Mouse (Mus musculus) layer of hippocampus, adult 8-10 months (tissue): ENCODE results near the gene Tbk1. TPM values are rescaled to one million over a fixed set of nuclear protein-coding genes. Genes with fewer than 3 reads are reported as not detected.

ENCODE experiments used
- DNase-seq, 2 experiments: peaks; one replicate each; pipeline ENCODE4 v3.0.0; 2022; ENCODE audit warnings: low spot score in 2 of 2
- total RNA-seq, 4 experiments: library from RNA; stranded (reverse); gene quantifications; 2 replicates each; pipeline ENCODE4 v1.2.4; 2022

Tbk1 gene
- total RNA-seq, 4 experiments from 2014 or later = 51.3 to 64.1 (median 54.2) TPM

- DNase-seq = no peak
These were observed 43.0 kb downstream of the Tbk1 start for GRCm38 (mm10) chr10:121543577-121543976.

- no peak for DNase-seq
These were observed 44.4 kb downstream of the Tbk1 start for GRCm38 (mm10) chr10:121542156-121542555.

- DNase-seq = no peak
These were observed 51.6 kb downstream of the Tbk1 start for GRCm38 (mm10) chr10:121534995-121535394.

- DNase-seq = peak in 1 of 2 experiments; percentile 63
These were observed 53.3 kb downstream of the Tbk1 start for GRCm38 (mm10) chr10:121533137-121533872.

DNA sequence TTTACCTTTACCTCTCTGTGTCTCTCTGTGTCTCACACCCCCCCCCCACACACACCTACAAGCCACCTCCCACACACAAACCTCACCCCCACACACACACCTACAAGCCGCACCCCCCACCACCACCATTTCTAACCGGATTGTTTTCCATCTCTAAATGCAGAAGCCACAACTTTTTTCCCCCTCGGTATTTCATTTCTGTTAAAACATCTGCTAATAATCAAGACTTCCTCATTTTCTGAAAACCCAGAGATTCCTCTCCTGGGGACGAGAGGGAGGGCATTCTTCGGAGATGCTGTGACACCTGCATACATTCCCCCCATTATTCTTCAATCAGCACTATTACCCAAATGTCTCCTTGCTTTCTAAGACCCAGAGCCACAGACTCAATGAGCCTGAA lies 55.0 kb downstream of the Tbk1 start:
- DNase-seq = no peak

DNA sequence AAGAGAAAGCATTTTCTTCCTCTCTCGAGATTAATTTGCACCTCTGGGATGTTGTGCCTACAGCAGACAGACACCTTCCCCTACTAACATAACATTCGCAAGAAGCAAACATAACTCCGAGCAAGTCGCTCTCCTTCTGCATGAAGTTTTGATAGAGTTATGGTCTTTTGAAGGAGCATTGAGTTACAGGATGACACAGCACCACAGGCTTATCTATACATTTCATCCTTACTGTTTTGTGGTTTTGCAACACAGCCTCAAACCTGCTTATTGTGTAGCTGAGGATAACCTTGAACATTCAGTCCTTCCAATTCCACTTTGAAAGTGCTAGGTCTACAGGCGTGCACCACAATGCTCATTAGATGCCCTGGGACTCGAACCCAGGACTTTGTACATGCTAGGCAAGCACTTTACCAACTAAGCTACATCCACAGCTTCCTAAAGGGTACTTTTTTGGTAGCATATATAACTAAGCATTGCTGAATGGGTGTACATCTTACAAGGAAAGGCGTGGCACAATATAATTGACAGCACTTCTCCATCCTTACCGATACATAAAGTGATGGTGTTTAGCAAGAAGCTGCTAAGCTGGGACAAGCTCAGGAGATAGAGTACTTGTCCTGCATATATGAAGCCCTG lies 56.1 kb downstream of the Tbk1 start:
- no peak for DNase-seq

GRCm38 (mm10) chr10:121529261-121529660 lies 57.3 kb downstream of the Tbk1 start:
- no peak for DNase-seq

DNA sequence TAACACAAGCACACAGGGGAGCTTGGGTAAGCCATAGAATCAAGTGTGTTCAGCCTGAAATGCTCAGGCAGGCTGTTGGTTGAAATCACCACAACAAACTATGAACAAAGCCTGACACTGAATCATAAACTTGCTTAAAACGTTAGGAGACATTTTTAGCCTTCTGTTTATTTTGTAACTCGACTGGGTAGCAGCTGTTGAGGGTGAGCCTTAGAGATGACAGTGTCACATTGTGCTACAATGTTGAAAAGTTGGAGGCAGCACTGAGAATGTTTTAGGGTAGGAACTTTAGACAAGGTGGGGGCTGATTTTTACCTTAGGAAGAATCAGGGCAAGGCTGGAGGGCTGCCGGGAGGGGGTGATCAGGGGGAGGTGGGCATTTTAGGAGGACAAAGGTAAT lies 58.1 kb downstream of the Tbk1 start:
- DNase-seq = no peak

GRCm38 (mm10) chr10:121527114-121527513 lies 59.5 kb downstream of the Tbk1 start:
- DNase-seq = no peak

GRCm38 (mm10) chr10:121520923-121521585 lies 65.5 kb downstream of the Tbk1 start:
- no peak for DNase-seq

DNA sequence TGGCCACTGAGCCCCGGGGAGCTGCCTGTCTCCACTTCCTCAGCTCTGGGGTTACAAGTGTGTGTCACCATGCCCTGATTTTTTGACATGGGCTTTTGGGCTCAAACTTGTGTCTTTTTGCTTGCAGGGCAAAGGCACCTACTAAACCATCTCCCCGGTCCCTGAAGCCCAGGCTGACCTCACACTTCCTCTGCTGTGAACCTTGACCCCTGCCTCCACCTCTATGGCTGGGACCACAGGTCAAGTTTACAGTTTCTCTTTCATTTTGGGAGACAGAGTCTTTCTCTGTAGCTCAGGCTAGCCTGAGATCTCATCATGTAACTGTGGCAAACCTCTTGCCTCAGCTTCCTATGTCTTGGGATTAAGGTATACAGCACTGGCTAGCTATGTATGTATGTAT lies 66.9 kb downstream of the Tbk1 start:
- DNase-seq = no peak

DNA sequence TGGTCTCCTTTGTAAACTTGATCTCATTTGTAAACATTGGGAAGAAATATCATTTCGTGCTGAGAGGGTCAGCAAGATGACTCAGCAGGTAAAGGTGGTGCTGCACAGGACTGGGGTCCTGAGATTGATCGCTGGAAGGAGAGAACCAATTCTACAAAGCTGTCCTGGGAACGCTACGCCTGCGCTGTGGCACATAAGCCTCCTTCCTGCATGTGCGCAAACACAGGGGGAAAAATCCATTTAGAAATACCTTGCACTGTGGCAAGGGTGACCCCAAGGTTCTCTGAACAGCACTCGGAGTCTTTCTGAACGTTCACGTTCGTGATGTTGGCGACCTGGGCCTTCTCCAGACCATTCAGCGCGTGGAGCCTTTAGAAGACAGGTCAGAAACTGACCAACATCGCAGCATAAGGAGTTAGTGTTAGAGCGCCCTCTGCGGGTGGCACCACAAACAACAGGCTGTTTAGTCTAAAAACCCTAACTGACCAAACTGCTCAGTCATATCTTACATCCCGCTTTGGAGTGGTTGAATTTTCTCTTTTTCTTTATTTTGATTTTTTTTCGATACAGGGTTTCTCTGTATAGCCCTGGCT lies 70.5 kb downstream of the Tbk1 start:
- peak; percentile 62 to 86 for DNase-seq

GRCm38 (mm10) chr10:121509751-121510643 lies 76.6 kb downstream of the Tbk1 start:
- no peak for DNase-seq

DNA sequence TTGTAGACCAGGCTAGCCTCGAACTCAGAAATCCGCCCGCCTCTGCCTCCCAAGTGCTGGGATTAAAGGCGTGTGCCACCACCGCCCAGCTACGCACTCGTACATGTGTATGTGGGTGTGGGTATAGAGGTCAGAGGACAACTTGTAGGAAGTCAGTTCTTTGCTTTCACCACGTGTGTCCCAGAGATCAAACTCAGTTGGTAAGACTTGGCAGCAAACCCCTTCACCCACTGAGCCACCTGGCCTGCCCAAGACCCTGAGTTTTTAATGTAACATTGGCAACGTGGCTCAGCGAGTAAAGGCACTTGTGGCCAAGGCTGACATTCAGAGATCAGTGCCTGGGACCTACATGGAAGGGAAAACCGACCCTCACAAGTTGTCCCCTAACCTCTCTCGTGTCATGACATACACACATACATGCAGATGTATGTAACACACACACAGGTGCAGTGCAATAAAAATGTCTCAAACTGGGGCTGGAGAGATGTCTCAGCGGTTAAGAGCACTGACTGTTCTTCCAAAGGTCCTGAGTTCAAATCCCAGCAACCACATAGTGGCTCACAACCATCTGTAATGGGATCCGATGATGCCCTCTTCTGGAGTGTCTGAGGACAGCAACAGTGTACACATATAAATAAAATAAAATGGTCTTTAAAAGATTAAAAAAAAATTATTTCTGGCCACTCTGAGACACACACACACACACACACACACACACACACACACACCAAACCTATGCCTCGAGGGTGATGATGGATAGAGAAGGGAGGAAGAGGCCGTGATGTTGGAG lies 78.6 kb downstream of the Tbk1 start:
- DNase-seq = no peak

- peak; percentile 23 to 30 for DNase-seq
These were observed 79.6 kb downstream of the Tbk1 start for GRCm38 (mm10) chr10:121506731-121507583.

GRCm38 (mm10) chr10:121505929-121506328 lies 80.7 kb downstream of the Tbk1 start:
- DNase-seq = no peak

DNA sequence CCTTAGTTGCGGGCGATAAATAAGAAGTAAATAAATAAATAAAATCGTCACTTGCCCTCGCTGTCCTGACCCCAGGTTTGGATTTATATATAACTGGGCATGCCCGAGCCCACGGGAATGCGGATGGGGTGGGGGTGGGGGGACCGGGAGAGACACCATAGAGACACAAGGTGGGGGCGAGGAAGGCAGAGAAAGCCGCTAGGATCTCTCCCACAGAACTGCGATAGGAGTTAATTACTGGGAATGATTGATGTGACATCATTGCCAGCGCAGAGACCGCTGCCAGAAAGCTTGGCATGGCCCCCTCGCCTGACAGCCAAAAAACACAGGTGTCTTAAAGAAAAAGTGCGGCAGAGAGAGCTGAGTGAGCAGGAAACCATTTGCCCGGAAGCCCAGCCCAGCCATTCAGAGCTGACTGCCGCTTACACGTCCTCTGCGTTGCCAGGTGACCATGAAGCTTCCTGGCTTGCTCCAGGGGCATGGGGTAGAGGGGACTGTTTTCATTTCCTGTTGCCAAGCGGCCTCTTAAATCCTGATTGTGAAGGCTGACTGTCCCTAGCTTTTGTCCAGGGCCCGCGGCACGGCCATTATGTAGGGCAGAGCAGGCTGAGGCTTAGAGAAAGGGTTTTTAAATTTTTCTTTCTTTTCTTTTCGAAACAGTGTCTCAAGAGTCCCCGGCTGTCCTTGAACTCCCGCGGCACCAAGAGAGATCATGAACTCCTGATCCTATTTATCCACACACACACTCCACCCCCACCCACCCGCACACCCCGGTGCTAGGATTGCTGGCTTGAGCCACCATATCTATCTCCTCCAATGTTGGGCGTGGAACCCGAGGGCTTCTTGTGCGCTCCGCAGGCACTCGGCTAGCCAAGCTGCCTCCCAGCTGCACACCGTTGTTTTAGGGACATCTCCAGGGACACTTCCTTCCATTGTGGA lies 81.3 kb downstream of the Tbk1 start:
- peak; percentile 71 to 78 for DNase-seq

- DNase-seq = no peak
These were observed 85.4 kb downstream of the Tbk1 start for GRCm38 (mm10) chr10:121501160-121501559.
